Mouse (Mus musculus) Muller cell, postnatal 12 days (primary cell): ENCODE measurements around the gene Tmem97.
"Not testable (repeated sequence)": the region's sequence is repeated elsewhere in the genome, so short reads cannot be mapped to it uniquely, and the experiment has no call there.

Experiments used
- DNase-seq: peaks from one replicate; pipeline ENCODE4 v3.0.0-alpha.2; 2015; ENCODE audit errors: inconsistent ontology term

Tmem97 gene

DNA sequence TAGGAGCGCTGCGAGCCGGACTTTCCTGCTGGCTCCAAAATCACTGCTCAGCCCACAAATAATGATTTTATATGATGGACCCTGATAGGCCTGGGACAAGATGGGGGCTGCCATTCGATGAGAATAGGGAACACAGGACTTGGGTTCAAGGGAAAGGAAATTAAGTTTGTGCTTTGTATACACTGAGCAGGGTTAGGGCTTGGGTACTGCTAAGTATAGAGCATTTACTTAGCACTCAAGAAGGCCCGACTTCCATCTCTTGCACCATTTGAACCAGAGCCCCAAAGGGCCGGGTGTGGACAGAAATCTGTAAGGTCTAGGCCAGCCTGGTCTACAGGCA, 452 bp upstream of the Tmem97 start:
- DNase-seq, result no peak

DNA sequence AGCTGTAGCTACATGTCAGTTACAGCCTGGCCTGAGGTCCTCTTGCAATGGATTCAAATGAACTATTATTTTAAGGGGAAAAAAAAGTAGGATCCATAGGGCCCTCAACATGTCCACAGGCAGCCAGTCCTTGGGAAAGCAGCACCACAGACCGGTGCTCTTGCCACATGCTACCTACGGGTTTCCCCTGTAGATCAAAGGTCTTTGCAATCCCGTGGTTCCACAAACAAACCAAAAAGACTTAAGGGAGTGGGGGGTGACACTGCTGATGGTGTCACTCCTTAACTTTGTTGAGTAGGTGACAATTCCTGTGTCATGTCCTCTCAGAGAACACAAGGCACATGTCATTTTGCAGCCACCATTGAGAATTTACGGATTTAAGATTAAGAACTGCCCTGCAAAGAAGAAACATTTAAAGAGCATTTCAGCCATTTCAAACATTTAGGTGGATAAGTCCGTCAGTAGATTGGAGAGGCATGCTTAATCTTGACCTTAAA, 1.0 kb downstream of the Tmem97 start:
- DNase-seq, result no peak

DNA sequence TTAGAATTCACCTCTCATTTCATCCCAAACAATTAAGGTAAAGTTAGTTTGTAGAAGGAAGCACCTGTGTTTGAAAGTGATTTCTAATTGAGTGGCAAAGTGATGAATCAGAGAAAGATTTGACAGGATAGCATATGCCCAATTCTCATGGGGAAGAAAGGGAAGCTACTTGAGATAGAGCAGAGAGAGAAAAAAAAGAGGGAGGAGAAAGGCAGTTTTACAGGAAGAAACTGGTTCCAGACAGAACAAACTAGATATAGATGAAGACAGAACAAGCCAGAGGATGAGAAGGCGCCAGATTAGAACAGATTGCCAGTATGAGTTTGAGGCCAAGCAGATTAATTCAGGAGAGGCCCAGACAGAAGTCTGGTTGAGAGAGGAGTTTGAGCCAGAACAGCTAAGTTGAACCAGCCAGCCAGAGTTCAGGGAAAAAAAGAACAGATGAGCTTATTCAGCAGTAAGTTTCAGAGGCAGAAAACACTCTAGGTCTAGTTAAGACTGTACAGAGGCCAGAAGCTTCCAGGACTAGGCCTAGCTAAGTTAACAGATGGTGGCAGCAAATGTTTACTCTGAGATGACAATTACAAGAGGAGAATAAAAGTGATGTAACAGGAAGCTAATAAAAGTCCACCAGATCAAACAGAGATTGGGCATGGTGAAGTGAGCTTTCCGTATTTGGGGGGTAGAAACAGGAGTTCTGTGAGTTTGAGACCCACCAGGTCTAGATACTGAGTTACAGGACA, 2.7 kb downstream of the Tmem97 start:
- DNase-seq, result no peak

DNA sequence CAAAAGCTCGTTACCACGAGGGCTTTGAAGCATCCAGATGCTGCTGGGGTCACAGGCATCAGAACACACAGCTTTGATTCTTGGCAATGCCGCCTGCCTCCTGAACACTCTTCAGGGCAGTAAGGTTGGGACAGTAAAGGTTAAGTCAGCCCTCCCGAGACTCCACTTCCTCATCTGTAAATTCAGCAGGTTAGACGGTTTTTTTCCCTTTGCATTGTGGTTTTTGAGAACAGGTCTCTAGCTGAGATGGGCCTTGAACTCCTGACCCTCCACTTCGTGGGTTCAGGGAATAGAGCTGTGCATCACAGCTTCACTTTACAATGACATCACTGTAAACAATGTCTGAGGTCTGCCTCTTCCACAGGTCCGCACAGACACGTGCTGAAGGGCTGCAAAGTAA, 5.4 kb downstream of the Tmem97 start:
- DNase-seq, result no peak

DNA sequence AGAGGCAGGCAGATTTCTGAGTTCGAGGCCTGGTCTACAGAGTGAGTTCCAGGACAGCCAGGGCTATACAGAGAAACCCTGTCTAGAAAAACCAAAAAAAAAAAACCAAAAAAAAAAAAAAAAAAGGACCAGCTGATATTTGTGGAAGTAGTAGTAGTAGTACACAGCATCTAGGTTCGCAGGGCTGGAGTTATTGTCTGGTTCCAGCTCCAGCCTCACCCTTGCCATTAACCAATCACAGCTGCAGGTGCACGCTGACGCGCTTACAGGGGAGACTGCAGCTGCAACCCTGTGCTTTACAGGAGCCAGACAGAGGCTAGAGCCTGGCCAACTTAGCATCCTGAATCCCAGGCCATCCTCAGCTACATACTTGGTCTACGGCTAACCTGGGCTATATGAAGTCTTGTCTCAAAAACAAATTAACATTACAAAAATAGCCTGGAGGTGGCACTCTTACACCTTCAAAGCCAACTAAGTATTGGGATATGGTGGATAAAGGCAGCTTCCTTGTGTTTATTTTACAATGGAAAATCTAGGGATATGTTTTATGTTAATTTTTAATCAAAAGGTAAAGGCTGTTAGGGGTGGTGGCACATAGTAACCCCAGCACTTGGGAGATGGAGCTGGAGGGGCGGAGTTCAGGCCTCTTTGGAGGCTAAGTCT, 6.0 kb downstream of the Tmem97 start:
- no peak for DNase-seq

DNA sequence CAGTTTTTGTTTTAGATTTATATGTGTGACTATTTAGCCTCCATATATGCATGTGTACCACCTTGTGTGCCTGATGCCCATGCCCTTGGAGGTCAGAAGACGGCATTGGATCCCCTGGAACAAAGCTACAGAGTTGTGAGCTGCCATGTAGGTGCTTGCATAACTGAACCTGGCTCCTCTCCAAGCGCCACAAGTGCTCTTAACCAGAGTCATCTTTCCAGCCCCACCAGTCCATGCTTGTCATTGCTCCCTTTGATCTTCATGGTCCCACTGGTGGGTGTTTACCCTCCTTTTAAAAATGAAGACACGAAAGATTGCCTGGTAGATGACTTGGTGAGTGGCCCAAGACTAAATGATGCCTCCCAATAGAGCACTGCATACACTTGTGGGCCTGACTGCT, 10.2 kb downstream of the Tmem97 start:
- no peak for DNase-seq

DNA sequence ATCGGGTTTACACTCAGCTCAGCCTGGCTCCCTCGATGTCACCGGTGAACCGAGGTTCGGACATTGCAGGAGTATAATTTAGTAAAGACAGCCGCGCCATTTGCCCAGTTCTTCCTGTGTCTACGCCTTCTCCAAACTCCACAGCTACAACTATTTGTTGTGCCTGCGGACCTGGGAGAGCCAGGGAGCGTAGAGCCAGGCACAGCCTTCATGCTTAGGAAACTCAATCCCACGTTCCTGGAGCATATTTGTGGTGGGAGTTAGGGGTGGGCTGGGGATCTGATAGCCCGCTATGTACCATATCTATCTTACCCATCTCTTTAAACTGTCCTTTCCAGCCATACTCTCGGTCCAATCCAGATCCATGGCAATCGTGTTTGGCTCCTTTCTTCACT, 13.9 kb downstream of the Tmem97 start:
- no peak for DNase-seq

DNA sequence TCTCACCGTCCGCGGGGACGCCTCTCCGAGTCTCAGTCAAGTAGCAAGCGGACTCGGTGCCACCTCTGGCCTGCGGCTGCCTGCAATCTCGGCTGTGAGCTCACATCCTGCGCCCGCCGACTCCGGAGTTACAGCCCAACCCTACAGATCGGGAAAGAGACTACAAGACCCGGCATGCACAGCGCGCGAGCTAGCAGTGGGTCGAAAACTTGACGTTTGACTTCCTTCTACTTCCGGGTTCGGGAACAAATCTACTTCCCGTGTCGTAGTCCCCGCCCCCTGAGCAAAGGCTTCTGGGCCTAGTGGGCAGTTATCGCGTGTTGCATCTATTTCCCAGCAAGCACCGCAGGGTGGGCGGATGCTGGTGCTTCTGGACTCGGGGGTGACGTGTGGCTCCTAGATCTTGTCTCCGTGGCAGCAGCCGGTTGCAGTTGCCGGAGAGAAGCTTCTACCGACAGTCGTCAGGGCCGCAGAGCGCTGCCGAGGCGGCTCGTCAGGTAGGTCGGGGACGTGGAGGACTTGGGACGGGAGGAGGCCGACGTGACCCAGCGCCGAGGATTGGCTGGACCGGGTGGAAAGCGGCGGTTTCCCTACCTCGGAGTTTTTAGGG, 14.4 kb downstream of the Tmem97 start, which contains the start of the genes Tnfaip1 and Ift20:
Gene Tnfaip1 (minus strand): TSS at position 253 of the 610 bp plus-strand sequence.
Gene Ift20 (plus strand): TSS at position 282 of the 610 bp plus-strand sequence.
- peak; percentile 98 for DNase-seq

DNA sequence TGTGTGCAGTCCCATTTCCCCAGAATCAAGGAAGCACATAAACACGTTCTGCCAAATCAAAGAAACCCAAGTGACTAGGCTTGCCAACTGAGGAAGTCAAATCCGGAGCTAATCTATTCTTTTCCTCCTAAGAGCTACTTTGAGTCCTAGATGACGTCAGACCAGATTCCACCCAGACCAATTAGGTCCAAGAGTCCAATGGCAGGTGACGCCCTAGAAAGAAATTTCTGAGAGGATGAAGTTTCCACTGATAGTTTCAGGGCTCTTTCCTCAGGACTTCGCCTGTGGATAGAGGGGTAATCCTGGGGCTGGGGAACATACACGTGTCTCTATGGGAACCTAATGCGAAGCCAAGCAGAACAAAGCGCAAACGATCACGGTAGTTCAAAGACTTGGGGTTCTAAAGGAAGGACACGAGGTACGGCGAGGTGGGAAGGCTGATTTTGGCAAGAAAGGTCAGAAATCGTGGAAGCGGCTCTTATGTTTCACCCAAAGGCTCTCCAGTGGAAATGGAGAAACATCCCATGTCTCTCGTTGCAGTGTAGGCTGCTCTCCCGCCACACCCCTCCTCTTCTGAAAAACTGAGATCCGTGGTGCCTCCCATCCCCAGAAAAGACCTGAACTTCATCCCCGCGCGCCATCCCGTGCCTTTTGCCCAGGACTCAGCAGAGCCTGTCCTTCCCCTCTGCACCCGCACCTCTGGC, 15.0 kb downstream of the Tmem97 start:
- peak; percentile 86 for DNase-seq

DNA sequence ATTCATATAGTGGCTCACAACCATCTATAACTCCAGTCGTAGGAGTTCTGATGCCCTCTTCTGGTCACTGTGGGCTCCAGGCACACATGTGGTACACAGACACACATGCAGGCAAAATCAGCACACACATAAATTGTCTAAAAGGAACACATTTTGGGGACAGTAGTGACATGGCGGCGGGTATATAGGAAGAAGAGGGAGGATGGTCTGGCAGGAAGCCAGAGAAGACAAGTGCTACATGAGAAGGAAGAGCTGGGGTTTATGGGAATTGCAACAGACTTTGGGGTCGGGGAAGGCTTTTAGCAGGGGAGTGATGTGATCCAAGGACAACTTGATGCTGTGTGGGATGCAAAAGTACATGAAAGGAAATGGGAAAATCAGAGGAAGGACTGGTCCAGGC, 16.1 kb downstream of the Tmem97 start:
- no peak for DNase-seq

DNA sequence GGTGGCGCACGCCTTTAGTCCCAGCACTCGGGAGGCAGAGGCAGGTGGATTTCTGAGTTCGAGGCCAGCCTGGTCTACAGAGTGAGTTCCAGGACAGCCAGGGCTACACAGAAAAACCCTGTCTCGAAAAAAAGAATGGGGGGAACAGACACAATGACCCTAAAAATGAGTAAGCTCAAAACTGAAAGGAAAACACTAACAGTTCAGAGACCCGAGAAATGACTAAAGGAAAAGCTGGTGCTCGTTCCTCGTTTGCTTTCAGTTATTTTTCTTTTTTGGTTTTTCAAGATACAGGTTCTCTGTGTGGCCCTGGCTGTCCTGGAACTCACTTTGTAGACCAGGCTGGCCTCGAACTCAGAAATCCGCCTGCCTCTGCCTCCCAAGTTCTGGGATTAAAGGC, 19.1 kb downstream of the Tmem97 start:
- DNase-seq, result not testable (repeated sequence)

DNA sequence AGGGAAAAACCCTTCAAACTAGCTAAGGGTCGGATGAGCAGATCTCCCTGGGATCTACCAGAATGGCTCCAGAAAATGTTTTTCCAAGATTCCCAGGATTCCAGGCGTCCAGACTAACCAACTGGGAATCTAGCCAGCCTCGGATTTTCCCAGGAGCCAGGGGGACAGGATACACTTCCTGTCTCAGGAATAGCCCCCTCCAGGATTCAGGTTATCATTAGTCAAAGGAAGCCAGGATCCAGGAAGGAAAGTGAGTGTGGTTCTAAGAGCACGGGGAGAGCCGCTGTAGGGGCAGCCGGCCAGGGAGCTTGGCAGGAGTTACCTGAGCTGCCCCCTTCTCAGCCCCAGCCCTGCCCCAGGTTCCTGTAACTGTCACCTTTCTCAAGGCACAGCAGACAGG, 19.5 kb downstream of the Tmem97 start:
- no peak for DNase-seq

DNA sequence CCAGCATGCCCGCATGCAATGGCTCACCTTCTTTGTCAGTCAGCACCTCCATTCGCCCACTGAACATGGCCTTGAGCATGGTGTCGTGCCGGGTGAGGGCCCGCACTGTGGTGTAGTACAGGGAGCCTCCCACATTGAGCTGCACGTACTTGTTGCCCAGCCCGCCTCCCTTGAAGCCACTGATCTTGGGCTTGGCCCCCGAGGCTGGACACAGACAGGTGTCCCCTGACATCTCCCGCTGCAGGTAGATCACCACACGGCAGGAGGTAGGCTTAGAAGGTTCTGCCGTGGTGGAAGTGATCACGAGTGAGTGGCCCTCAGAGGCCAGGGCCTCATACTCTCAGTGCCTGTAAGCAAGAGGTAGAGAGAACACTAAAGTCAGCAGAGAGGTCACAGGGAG, 20.6 kb downstream of the Tmem97 start:
- no peak for DNase-seq

DNA sequence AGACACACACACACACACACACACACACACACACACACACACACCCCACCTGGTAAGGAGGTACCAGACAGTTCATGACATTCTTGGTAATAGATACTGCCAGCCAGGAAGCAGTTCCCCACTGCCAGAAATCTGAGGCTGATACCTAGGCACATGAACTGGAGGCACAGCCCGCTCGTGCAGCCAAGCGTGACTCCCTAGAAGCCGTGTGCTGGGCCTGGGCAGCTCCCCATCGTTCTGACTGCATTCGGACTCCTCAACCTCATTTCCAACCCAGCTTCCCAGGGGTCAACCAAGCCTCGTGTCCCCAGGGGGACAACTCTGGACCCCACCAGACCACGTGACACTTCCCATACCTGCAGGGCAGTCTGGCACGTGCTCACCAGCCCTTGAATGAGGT, 21.9 kb downstream of the Tmem97 start:
- DNase-seq, result no peak

DNA sequence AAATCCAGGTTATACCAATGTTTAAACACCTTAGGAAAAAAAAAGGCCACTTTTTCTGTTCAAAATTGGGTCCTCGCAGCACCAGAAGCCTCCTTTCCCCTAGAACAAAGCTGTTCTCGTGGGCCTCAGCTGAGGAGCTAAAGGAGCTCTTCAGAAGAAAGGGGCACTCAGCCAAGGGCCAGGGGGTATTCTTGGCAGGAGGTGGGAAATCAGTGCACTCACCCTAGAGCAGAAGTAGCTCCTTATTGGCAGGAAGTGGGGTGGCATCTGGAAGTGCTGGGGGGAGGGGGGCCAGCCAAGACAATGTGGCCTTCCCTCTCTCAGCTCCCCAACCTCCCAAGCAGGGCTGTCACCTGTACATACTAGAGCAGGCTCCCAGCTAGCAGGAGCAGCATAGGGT, 25.7 kb downstream of the Tmem97 start:
- DNase-seq, result no peak

DNA sequence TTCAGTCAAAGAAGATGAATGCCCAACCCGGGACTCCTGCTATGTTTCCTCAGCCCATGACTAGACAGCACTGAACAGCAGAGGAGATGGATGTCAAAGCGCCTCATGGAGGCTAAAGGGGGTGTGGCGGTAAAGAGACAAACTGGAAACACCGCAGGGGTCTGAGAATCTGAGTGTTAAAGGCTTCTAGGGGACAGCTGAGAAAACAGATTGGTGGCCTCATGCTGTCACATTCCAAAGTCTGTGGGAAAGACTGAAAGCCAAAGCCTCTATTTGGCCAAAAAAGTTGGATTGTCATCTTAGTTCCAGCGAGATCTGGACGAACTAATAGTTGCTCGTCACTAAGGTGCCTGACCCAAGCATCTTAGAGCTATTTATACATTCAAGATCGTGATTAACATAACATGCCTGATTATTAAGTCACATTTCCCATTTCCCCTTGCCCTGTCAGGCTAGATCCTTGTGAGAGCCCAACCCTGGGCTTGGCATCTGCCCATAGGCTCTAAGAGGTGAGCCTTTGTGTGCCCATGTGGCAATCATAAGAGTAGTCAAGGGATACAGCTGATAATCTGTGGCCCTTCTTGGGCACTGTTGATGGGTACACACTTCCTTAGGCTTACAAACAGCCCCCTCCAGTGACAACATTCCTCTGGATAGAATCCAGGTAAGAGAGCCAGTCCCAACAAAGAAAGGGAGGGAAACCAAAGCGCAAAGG, 27.2 kb downstream of the Tmem97 start:
- DNase-seq, result peak; percentile 63

DNA sequence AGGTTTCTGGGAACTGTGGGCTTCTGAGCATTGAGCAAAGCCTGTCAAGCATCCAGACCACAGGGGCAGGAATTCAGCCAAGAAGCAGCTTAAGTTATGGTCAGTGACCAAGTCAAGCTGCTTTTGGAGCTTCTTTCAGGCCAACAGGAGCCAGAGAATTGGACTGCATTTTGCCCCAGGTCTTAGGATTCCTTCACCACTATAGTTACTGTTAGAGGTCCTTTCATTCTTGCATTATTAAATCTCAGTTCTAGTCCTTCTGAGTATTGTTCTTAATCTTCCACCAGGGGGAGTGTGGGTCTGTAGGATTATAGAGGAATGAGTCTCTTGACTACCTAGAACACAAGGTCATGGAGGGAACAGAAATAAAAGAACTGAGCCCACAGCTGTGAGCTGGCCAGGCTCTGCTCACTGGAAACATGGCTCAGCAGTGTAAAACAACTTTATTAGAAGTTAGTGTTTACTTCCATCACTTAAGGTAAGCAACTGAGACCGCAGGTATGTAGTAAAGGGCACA, 28.0 kb downstream of the Tmem97 start:
- DNase-seq, result peak; percentile 73

DNA sequence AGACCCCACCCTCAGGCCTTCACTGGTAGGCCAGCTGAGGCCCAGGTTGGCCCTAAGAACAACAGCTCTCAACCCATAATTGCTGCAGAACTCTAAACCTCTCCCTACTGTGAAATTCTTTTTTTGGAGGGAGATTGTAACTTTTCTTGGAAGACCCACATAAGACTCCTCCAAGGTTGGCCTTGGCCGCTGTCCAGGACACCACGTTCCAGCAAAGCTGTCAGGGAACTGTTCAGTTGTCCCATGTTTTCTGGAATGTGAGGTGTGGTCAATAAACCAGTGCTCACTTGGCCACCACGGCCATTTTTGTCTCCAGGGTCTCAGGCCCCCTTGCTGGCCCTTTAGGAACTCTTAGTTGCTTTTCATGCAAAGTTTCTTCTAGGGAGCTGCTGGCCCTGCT, 28.7 kb downstream of the Tmem97 start:
- no peak for DNase-seq

DNA sequence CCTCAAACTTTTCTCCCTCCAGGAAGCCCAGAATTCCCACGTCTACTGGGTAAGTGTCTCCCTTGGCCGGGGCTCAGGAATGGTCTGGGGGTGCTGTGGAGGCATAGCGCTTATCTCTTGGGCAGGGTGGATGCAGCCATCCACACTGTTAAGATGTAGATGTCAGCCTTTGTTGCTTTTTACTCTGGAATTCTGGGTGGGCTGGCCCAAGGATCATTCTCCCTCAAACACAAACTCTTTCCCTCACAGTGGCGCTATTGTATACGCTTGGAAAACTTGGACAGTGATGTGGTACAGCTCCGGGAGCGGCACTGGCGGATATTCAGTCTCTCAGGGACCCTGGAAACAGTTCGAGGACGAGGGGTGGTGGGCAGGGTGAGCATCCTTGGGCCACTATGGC, 31.6 kb downstream of the Tmem97 start:
- DNase-seq, result no peak

DNA sequence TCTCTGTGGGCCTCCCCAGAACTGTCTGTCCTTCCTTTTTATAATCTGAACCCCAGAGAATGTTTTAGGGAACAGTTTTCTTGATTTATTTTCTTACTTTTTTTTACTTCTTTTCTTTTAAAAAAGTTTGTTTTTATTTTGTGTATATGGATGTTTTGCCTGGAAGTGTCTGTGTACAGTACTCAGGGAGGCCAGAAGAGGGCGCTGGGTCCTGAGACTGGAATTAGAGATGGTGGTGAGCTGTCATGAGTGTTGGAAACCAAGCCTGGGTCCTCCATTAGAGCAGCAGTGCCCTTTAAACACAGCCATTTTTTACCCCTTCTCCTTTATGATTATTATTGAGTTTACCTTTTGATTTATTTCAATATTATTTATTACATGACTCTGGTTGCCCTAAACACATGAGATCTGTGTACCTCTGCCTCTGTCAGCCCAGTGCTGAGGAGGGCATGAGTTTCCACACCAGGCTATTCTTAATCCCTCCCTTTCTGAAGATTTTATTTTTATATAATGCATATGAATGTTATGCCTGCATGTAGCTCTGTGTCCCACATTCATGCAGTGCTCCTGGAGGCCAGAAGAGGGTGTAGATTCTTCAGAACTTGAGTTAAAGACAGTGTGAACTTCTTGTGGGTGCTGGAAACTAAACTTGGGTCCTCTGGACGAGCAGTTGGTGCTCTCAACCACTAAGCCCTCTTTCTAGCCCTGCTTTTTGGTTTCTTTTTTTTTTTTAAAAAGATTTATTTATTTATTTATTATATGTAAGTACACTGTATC, 34.8 kb downstream of the Tmem97 start:
- DNase-seq, result no peak
